Mouse (Mus musculus) G1E (cell line): Measurements from ENCODE around the gene Sertad4. TPM values are rescaled to one million over a fixed set of nuclear protein-coding genes. Genes with fewer than 3 reads are reported as not detected.

Source experiments
- ATAC-seq: 2 replicates; pipeline ENCODE4 v1.8.0; 2016; ENCODE audit warnings: mild to moderate bottlenecking; ENCODE audit not compliant: insufficient number of reproducible peaks, poor library complexity, low FRiP score, severe bottlenecking; ENCODE audit errors: extremely low read depth
- DNase-seq: peaks from one replicate; pipeline ENCODE4 v3.0.0; 2012; ENCODE audit warnings: low spot score
- H3K27me3 ChIP-seq: 2 replicates; pipeline ENCODE4 v1.6.1; 2012; ENCODE audit warnings: mild to moderate bottlenecking, low read length, inconsistent platforms; ENCODE audit not compliant: insufficient read depth
- H3K36me3 ChIP-seq: replicated peaks from 2 replicates; pipeline ENCODE3; 2012; ENCODE audit warnings: mild to moderate bottlenecking, inconsistent platforms
- H3K4me1 ChIP-seq: 2 replicates; pipeline ENCODE4 v1.6.1; 2012; ENCODE audit warnings: low read depth, low read length, inconsistent platforms, mixed read lengths; ENCODE audit not compliant: insufficient read depth
- H3K4me3 ChIP-seq: 2 replicates; pipeline ENCODE4 v1.5.1; 2012; ENCODE audit warnings: low read depth, mild to moderate bottlenecking, inconsistent platforms, low read length, moderate library complexity, mixed read lengths
- H3K9me3 ChIP-seq: replicated peaks from 2 replicates; pipeline ENCODE4 v1.6.1; 2012; ENCODE audit warnings: inconsistent platforms
- CTCF ChIP-seq: IDR thresholded peaks from 2 replicates; pipeline ENCODE4 v1.5.1; 2012; ENCODE audit warnings: low read depth, low read length, inconsistent platforms, mixed read lengths
- GATA1 ChIP-seq: IDR thresholded peaks from 2 replicates; pipeline ENCODE4 v1.6.1; 2012; ENCODE audit warnings: borderline replicate concordance, low read length, inconsistent platforms, mixed read lengths
- GATA2 ChIP-seq: IDR thresholded peaks from 2 replicates; pipeline ENCODE4 v1.6.1; 2012; ENCODE audit warnings: low read depth, low read length, inconsistent platforms, borderline replicate concordance
- POLR2AphosphoS5 ChIP-seq: IDR thresholded peaks from 2 replicates; pipeline ENCODE4 v1.6.1; 2012; ENCODE audit warnings: low read depth, low read length, inconsistent platforms; ENCODE audit not compliant: insufficient replicate concordance
- TAL1 ChIP-seq: conservative IDR thresholded peaks from 2 replicates; pipeline ENCODE4 v1.6.1; 2012; ENCODE audit warnings: low read depth, low read length, inconsistent platforms, mixed read lengths
- polyA plus RNA-seq: library from polyadenylated mRNA; stranded (reverse); fragments of >175 nt; gene quantifications from 2 replicates; pipeline ENCODE4 v1.2.3, GENCODE M21; 2012
- total RNA-seq, 2 experiments: library from RNA; stranded (forward) in 1 of 2; stranded (reverse) in 1 of 2; fragments of 200-1000 nt in 1 of 2; fragments of >200 nt in 1 of 2; fragmentation: Nextera tagmentation in 1 of 2; gene quantifications; 2 replicates each; pipeline ENCODE4 v1.2.3; 2014 to 2017

The Sertad4 gene
- total and polyA plus RNA-seq, 3 experiments = 0.11 TPM; not detected in 2

GRCm38 (mm10) chr1:192830444-192830843 is 25.1 kb downstream of the Sertad4 start:
- ATAC-seq = no peak
- no peak for TF ChIP-seq GATA1
- TF ChIP-seq TAL1 = no peak
- TF ChIP-seq POLR2AphosphoS5 = no peak
- TF ChIP-seq GATA2 = no peak
- no peak for TF ChIP-seq CTCF
- Histone ChIP-seq H3K9me3 (peaks cover 73% of the 10 kb centered on the region), H3K4me1 (no peaks in the 10 kb centered on the region), H3K27me3 (no peaks in the 10 kb centered on the region), H3K4me3 (no peak overlapping the region), H3K36me3 (no peaks in the 10 kb centered on the region)
- no peak for DNase-seq

GRCm38 (mm10) chr1:192828928-192829327 is 26.6 kb downstream of the Sertad4 start:
- H3K36me3 ChIP-seq = no peaks in the 10 kb centered on the region
- H3K9me3 ChIP-seq = peaks cover 67% of the 10 kb centered on the region
- DNase-seq = no peak
- TF ChIP-seq TAL1 (no peak), POLR2AphosphoS5 (no peak), CTCF (no peak), GATA1 (no peak), GATA2 (no peak)
- ATAC-seq = no peak
- no peaks in the 10 kb centered on the region for H3K4me1 ChIP-seq
- H3K27me3 ChIP-seq = no peaks in the 10 kb centered on the region
- no peak overlapping the region for H3K4me3 ChIP-seq

DNA sequence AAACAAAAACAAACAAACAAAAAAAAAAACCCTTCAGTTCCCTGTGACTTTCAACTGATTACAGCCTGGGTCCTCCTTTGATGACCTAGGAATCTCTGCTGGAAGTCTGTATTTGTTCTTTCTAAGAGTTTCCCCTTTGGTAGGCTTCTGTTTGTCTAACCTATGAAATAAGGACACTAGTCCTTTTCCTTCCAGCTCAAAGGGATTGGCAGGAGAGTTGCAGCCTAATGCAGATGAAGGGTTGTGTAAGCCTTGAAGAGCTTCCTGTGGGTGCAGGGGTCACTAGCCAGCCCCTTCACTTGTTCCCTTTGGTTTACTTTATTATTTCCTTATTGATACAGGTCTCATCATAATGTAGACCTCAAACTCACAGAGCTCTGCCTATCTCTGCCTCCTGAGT is 27.6 kb downstream of the Sertad4 start:
- Histone ChIP-seq H3K4me3 (no peak overlapping the region), H3K36me3 (no peaks in the 10 kb centered on the region), H3K27me3 (no peaks in the 10 kb centered on the region), H3K4me1 (no peaks in the 10 kb centered on the region), H3K9me3 (peaks cover 68% of the 10 kb centered on the region)
- ATAC-seq = no peak
- no peak for TF ChIP-seq POLR2AphosphoS5
- TF ChIP-seq CTCF = no peak
- TF ChIP-seq GATA1 = no peak
- TF ChIP-seq TAL1 = no peak
- no peak for TF ChIP-seq GATA2
- DNase-seq = no peak

DNA sequence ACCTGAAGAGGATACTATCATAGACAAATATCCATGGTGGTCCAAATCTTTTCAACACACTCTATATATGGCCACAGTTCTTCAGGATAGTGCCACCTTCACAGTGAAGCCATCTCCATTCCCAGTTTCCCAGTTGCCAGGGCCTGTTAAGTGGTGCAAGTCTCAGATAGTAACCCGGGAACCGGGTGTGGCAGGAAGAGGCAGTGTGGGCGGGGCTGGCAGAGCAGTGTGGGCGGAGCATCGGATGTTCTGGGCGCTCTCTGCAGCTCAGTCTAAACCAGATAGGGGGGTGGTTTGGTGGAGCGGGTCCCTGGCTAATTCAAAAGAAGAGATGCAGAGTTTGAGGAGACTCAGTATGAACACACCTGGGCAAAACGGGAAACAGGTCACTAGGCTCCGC is 29.8 kb downstream of the Sertad4 start:
- H3K9me3 ChIP-seq = peaks cover 66% of the 10 kb centered on the region
- H3K36me3 ChIP-seq = no peaks in the 10 kb centered on the region
- no peak for DNase-seq
- ATAC-seq = no peak
- H3K4me1 ChIP-seq = no peaks in the 10 kb centered on the region
- H3K27me3 ChIP-seq = no peaks in the 10 kb centered on the region
- TF ChIP-seq TAL1 (no peak), POLR2AphosphoS5 (no peak), CTCF (no peak), GATA2 (no peak), GATA1 (no peak)
- no peak overlapping the region for H3K4me3 ChIP-seq

DNA sequence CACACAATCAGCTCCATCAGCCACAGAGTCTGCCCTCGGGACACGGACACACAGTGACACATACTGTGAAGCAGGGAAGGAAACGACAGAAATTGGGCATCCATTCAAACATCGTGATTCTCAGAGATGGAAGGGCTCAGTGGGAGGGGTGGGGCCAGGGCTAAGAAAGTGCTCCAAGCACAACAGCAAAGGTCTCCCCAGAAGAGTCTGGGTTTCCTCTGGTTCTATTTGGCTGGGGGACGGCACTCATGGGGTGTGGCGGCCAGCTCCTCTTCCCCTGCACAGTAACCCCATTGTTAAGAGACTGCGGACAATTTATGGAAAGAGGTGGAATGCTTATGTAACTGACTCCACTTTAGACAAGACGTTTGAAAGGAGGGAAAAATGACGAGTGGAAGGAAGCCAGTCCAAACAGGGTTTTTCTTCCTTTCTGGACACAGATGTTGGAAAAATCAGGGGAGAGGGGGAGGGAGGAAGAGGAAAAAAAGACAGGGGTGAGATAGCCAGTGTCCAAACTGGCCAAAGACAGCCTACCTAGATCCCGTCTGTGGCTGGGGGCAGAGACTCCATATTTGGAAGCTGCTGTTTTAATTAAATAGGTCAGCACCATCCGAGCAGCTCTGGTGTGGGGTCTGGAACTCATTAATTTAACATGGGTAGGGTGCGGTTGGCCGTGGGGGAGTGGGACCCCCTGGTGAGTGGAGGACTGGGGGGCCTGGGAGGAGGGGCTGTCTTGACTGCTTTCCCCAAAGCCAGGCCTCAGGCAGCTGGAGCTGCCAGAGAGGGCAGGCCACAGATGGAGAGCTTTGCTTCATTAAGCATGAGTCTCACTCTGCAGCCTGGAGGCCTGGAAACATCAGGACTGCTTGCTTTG is 32.7 kb downstream of the Sertad4 start:
- Histone ChIP-seq H3K4me3 (no peak overlapping the region), H3K9me3 (peaks cover 67% of the 10 kb centered on the region), H3K36me3 (no peaks in the 10 kb centered on the region), H3K4me1 (no peaks in the 10 kb centered on the region), H3K27me3 (no peaks in the 10 kb centered on the region)
- ATAC-seq (no peak), DNase-seq (no peak)
- no peak for TF ChIP-seq CTCF
- TF ChIP-seq TAL1 = no peak

DNA sequence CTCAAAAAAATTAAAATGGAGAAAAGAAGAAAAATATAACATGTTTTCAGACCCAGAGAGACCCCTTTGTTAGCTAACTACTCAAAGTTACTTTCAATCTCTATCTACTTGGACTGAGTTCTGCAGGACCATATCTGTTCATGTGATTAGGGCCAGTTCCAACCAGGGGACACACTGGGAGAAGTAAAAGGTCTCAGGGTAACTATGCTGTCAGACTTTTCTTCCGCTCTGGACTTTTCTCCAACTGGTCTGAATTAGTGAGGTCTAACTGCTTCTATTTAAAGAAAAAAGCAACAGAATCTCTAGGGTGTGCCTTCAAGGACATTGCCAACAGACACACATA is 33.3 kb downstream of the Sertad4 start:
- no peaks in the 10 kb centered on the region for H3K27me3 ChIP-seq

GRCm38 (mm10) chr1:192818334-192818733 is 37.2 kb downstream of the Sertad4 start:
- DNase-seq (no peak), ATAC-seq (no peak)
- H3K4me1 ChIP-seq = no peaks in the 10 kb centered on the region
- H3K36me3 ChIP-seq = no peaks in the 10 kb centered on the region
- H3K27me3 ChIP-seq = no peaks in the 10 kb centered on the region
- no peak for TF ChIP-seq TAL1
- no peak for TF ChIP-seq POLR2AphosphoS5
- TF ChIP-seq GATA2 = no peak
- H3K4me3 ChIP-seq = no peak overlapping the region
- H3K9me3 ChIP-seq = peaks cover 62% of the 10 kb centered on the region

More for the DNA sequence above, 33.3 kb downstream of the Sertad4 start:
- Histone ChIP-seq H3K4me1 (no peaks in the 10 kb centered on the region), H3K4me3 (no peak overlapping the region), H3K36me3 (no peaks in the 10 kb centered on the region), H3K9me3 (peaks cover 71% of the 10 kb centered on the region)
- TF ChIP-seq GATA2 (no peak), POLR2AphosphoS5 (no peak), TAL1 (no peak), GATA1 (no peak), CTCF (no peak)
- DNase-seq (no peak), ATAC-seq (no peak)
